Mouse (Mus musculus): ENCODE measurements around the gene Notum.

Gene Notum

DNA sequence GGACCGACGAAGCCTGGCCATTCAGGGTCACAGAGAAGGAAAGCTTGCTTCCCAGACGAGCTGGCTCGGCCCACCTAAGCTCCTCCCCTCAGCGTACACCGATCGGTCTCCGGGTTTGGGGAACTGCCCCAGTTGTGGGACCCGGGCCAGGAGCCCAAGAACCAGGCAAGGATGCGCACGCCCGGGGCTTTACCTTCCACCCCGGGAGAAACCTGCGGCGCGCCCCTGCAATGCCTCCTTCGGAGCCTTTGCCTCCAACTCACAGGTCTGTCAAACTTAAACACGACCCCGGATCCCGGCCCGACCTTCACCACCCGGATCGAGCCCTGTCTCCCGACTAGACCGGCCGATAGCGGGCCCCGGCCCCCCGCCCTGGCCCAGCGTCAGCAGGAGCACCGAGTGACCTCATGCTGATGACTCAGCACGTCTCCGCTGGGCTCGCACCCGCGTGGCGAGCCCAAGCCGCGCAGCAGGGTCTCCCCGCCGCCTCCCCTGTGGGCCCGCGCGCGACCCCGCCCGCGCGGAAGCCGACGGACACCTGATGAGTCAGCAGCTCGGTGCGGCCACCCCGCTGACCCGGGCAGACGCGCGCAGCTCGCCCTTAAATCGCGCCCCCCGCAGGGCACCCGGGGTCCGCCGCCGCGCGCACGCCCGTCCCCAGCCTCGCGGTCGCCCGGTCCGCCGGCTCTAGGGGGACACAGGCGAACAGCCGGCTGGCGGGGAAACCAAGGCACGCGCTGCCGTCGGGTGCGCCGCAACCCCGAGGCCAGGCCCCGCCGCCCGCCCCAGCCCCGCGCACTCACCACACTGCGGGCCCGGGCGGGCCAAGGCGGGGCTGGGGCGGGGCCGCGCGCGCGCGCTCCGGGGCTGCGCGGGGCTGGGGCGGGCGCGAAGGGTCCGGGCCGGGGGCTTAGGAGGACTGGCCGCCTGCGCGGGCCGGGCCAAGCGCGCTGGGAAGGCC, 28.1 kb downstream of the Notum start:
- DNase-seq: peak; percentile 50 to 63

DNA sequence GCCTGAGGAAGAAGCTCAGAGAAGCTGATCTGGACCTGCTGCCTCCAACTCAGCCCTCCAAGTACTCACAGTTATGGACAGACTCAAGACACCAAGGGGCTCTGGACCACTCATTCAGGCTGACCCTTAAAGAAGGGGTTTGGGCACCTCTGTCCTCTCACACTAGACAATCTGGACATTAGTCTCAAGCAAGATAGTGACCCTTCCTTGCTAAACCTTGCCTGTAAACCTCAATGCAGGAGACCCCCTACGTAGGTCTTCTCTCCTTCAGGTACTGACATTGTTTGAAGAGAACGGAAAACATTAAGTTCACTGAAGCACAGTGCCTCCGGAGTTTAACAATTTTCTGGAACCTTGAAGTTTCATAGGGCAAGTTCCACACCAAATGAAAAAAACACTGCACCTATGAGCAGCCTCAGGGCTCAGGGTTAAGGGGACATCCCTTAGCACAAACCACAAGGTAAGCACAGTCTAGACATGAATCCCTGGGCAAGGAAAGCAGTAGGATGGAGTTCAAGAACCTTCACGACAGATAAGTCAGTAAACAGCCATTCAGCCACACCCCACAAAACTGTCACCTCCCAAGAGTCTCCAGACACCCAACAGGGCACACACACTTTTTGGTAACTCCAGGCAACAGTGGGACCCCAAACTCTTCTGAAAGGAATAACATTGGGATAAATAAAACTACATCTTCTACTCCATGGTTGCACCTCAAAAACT, 29.1 kb downstream of the Notum start:
- no peak for DNase-seq

DNA sequence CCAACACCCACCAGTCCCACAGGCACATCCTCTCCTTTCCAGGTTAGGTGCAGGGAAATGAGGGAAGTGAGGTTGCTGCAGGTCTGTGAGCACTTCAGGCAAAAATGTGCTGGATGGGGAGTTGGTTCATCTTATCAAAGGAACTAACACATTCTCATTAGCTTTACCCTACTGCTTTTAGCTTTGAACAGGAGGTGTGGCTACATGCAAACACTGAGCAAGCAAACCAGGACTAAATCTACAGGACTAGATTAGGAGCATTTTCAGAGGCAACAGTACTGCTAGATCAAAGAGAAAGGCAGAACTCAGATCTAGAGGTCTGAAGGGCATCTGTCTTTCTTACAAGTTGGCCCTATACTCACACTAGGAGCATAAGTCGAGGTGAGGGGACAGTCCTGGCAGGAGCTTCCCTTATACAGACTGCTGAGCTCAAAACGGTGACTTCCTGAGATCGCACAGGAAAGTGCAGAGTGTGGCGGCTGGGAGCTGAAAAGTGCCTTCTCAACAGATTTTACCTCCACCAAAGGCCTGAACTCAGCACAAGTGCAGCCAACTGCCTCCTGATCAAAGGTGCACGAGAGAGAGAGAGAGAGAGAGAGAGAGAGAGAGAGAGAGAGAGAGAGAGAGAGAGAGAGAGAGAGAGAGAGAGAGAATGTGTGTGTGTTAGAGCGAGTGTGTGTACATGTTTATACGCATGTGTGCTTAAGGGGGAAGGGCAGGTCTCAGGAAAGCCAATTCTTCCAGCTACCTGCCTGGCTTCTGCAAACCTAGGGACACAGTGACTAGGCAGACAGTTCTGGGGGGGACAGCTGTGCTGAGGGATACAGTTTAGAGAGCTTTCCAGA, 29.9 kb downstream of the Notum start:
- DNase-seq: no peak

DNA sequence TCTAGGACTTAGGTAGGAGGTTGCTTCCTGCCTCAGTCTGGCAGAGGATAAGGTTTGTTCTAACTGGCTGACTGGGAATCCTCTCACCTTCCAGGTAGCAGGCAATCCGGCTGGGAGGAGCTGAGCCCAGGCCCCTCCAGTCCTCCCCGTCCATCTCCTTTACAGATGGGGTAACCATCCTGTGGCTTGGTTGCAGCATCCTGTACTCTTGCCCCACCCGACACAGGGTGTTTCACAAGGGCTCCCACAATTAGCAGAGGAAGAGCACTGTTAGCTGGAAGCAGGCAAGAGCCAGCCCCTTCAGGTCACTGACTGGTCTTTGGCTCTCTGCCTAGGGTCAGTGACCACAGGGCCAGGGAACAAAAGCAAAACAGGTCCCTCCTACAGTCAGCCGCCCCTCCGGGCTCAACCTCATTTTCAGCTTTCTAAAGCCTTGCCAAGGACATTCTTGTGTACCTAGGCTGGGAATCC, 30.5 kb downstream of the Notum start:
- DNase-seq: no peak

DNA sequence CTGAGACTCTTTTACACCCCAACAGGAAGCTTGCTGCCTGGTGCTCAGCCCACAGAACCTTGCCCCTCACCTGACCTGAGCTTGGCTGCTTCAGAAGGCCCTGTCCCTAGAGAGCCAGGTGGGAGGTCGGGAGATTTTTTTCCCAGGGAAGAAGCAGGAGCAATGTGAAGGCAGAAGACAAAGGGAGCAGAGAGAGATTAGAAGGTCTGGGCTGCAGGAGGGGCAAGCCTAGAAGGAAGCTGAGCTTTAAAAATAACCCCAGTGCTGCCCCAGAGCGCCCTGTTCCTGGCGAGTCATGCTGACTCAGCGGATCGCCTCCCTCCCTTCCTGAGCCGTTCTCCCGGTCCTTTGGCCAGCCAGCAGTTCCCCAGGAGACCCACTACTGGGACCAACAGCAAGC, 31.1 kb downstream of the Notum start:
- no peak for DNase-seq

DNA sequence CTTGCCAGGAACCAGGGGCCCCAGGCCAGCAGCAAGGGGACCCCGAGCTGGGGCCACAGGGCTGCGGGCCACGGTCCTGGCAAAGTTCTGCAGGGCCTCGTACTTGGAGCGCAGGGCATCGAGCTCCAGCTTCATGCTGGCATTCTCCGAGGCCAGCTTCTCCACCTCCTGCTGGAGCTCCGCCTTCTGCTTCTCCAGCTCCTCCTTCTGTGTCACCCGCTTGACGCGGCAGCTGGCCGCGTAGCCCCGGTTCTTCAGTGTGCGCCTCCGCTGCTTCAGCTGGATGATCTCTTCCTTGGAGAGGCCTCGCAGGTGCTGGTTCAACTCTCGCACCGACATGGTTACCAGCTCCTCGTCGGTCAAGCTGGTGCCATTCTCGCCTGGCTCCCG, 31.6 kb downstream of the Notum start:
- peak; percentile 70 to 75 for DNase-seq

DNA sequence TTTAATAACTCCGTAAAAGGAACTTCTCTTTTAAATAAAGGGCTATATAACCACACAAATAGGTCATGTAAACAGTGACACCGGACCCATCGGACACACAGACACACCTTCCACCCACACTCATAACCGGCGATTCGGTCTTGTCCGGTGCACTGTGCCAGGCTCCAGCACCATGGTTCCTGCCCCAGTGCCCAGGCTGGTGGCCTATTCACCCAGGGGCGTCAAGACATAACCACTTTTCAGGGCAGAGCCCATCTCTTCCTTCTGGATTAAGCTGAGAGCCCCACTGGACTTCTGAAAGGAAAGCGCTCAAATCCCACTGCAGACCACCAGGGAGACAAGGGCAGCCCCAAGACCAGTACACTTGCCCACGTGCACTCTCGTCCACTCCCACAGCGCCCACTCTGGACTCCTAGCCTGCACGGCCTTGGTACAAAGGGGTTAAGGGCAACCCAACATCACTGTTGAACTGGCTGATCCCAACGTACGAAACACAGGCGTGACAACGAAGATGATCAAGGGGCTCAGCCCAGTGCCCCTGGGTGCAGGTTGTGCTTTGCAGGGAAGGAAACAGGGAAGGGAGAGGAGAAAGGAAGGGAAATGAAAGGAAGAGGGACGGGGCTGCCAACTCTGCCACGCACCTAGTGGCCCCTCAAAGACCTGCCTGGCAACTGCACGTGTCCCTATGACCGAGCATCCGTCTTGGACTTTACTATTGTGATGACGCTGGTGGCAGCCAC, 32.2 kb downstream of the Notum start:
- no peak for DNase-seq

DNA sequence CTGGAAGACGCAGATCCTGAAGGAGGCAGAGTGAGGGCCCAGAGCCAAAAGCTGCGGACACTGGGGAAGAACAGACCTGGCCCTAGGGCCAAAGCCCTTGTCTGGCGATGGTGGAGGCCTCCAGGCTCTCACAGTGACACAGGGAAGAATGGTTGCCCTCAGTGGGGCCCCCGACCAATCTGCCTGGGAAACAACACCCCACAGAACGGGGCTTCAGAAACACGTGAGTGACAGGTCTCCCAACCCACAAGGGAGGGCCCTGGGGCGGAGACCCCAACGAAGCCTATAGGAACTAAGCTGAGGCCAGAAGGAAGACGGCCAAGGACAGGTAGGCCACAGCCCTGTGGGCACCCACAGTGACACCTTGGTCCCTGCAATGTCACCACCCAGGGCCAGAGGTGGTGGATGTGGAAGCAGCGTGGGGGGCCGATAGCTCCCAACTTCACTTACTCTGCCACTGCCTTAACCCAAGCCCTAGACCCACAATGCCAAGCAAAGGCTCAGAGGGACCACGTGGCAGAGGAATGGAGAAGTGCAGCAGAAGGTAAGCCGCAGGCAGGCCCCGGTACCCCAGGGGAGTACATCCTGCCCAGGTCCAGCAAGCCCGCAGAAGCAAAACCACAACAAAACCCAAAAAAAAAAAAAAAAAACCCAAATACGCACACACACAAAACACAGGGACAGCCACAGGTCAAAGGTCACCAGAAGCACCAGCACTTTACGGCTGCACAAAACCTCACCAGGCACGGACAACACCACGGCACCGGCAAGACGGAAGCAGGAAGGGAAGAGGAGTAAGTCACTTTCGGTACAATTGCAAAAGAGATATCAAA, 33.3 kb downstream of the Notum start:
- peak; percentile 56 to 72 for DNase-seq

DNA sequence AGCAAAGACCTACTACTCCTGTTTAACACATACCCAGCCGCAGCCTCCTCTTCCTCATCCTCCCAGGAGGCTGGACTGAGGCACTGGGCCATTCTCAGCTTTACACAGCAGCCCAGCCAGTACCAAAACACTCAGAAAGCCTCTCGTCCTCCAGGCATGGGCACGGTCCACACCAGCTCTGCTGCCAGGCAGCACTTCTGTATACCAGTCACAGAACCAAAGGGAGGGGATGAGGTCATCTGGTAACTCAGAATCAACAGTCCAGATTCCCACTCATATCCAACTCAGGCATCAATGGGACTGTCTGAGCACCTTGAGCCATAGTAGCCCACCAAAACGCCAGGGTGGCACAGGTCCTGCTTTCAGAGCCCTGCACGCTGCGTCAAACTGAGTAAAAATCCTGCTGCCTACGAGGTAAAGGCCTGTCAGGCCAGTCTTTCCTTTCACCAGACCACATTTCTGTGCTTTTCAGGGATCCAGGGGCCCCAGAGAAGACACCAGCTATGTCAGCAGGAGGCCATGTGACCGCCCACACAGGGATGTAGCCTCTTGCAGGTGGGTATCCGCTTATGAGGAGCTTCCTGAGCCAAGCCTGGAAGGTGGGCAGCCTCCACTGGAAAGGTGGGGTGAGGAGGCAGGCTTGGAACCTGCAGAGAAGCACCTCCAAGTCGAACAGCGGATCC, 34.0 kb downstream of the Notum start:
- DNase-seq: no peak

DNA sequence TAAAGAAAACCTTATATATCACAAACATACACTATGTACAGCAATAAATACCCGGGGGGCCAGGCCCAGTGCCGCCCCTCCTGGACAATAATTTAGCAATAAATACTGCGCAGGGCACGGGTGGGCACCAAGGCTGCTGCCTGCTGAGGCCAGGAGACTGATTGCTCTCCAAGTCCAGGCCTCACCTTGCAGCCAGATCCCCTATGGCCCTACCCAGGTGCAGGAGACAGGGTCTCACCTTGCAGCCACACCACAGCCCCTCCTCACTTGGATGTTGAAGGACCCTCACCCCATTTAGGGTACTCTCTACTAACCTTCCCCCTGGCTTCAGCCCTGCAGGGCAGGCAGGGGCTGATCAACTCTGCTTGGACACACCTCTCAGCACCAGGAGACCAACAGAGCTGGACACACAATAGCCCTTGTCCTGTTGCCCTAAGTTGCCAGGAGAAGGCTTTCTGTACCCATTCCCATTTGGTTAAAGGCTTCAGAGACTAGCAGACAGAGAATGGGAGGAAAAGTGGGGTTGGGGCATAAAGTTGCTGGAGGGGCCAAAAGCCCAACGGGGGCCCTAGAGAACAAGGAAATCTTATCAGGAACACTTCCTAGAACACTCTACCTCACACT, 35.7 kb downstream of the Notum start, which contains the start of gene Sirt7:
TSS of gene Sirt7 (minus strand) at position 89 of the 624 bp plus-strand sequence.
- DNase-seq: no peak

DNA sequence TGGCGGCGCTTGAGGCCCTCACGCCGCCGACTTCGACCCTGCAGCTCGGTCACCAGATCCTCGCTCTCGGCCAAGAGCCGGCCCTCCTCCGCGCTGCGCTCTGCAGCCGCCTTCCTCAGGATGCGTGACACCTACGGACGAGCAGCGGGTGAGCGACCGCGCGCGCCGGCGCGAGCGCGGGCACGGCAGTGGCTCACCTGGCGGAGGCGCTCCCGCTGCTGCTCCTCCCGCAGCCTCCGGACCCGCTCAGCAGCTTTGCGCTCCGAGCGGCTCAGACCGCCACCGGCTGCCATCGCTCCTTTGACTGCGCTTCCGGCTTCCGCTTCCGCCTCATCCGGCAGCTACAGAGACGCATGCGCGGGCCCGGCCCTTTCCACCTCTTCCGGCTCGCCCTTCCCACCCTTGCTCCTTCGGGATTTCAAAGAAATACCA, 36.3 kb downstream of the Notum start:
- DNase-seq: peak; percentile 77 to 82

DNA sequence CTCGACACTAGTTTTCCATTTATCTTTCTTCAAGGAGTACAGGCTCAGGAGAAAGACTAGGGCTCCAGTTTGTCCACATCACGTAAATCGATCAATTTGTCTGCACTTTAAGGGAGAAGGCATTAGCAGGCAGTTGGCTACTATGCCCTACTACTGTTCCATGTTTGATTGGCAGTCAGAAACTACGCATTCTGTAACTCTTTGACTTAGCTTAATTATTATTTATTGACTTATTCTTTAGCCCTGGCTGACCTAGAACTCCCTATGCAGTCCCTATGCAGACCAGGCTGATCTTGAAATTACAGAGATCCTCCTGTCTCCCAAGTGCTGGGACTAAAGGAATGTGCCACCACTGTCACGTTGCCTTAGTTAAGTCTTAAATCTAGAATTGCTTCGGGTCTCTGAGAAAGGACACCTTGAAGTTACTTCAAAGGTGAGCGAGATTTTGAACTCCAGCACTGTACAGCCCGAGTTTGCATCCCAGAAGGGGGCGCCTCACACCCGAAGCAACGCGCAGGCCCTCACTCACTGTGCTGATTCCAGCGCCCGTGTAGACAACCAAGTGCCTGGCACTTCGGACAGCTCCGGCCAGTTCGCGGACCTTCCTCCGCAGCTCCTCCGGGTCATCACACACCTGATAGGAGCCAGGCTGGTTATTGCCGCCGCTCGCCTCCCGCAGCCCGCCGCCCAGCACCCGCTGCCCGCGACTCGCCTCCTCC, 36.9 kb downstream of the Notum start:
- DNase-seq: peak; percentile 57 to 69

DNA sequence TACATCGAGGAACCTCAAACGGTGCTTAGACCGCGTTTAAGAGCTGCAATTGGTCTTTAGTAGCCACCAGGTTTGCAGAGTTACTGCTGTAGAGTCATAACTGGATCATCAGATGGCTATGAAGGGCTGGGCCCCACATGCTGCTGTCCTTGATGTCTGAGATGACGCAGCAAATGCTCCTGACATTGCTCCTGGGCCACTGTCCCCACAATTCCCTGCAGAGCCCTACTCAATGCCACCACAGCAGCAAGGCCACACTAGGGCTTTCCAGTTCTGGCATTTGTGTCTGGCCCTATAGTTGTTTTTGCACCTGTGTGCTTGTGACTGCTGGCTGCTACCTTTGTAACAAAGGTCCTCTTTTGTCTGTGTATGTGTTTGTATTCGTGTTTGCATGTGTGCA, 38.2 kb downstream of the Notum start:
- DNase-seq: no peak

DNA sequence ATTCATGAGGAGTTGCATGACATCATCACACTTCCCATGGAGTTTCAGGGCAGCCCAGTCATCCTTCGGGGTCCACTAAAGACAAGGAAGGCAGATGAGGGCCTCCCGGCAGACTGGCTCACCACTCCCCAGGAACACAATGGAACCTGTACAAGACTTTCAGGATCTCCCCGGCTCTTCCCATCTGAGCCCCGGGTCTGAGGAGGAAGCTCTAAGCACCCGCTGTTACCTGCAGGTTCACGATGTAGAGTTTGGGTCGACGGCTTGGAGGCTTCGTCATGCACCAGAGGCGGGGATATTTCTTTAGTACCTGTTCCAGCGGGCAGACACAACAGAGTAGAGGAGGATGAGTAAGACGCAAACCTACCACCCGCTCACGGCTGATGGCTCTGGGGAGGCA, 40.8 kb downstream of the Notum start:
- DNase-seq: no peak

DNA sequence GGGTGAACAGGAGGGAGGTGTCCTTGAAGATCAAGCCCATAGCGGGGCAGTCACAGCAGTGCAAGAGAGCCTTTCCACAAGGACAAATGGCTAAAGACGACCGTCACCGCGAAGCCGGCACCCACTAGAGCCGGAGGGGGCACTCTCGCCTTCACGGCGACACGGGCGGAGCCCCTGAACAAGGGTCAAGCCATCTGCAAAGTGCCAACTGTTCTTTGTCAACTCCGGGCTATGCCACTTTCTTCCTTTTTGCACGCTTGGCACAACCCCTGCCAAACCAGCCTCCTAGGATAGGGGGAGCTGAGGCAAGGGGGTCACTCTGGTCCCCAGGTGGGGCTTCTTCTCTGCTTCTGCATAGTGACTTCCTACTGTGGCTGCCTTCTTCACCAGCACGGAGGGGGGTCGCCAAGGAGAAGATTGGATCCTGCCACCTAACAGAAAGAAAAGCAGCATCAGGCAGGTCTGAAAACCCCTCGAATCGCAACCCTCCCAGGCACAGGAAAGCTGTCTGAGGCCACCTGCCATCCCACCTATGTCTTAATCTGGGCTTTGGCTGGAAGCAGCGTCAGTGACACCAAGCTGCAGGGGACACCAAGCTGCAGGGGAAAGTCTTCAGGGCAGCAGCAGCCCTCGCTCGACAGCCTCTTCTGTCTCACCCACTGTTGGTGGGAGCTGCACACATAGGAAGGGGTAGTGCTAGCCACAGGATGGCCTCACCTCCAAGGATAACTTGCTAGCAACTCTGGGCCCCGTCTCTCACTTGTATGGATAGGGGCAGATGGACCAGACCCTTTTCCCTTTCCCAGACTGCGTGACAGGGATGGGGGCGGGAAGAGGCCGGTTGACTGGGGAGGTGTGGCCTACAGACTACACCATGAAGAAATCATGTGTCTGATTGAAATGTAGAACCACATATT, 42.1 kb downstream of the Notum start:
- peak in 1 of 2 experiments; percentile 29 for DNase-seq

DNA sequence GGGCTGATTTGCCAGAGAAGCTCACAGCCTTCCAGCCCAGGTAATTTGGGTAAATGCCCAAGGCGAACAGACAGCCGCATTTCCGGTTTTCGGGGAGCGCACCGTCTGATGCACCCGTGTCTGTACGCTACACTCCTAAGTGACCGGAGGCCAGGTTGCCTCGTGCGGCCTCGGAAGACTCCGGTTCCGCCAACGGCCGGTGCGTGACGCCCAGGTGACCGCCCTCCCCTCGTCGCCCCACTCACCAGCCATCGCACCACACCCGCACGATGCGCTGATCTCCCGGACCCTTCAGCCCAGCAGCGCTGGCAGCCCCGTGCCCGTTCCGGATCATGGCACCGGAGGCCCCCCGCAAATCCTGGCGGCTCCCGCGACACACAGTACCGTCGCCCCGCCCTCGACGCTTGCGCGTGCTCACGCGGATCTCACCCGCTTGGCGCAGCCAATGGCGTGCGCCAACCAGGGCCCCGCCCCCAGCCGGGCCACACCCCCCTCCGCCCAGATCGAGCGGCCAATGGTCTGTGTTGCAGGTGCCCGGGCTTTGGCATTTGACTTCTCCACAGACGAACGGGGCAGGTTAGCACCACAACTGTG, 43.4 kb downstream of the Notum start, which contains the start of gene Pcyt2:
TSS of gene Pcyt2 (minus strand) at position 418 of the 594 bp plus-strand sequence.
- peak; percentile 87 to 89 for DNase-seq

DNA sequence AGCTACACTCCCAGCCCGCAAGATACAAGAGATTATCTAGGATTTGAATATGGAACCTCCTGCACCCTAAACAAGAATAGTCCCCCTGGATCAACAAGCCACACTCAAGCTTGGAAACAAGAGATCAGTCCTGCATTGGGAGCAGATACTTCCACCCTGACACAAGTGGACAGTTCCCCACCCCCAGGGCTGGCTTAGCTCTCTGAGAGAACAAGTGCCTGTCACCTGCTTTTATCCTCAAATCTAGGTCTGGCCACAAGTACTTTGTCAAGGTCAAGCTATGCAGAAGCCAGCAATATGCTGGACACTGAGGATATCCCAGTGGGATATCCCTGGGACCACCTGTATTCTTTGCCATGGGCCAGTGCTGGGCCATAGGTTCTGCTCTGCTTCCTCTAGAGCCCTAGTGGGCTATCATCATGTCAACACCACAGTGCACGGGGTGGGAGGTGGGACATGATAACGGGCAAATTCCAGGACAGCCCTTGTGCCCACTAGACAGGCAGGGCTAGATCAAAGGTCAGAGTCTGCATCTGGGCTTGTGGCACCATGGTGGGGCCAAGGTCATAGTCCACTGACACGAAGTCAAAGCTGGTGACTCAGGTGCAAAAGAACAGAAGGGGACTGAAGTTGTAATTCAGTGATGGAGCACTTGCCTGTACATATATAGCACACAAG, 44.2 kb downstream of the Notum start:
- DNase-seq: no peak
